Comparison of ENCODE assay signal across 23 mouse cellular contexts in the genomic region with DNA sequence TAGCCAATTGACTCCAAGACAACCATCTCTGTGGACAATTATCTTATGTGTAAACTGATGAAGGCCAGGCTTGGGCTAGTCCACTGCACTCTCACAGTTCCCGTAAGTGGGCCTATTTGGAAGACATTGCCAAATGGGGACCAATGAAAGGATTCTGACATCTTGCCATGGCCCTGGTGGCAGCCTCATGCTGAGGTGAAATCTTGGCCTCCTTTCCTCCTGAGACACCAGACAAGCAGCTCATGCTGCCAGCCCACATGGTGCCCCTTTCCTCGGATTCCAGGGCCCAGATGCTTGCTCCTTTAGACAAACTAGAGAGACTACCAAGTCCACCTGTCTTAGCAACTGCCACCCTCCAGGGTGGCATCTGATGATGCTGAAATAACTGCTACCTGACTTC. TPM values are rescaled to one million over a fixed set of nuclear protein-coding genes. Genes with fewer than 3 reads are reported as not detected.
DNase-seq lines count a peak whose midpoint lies in the region; ATAC-seq lines count a peak whose summit lies in the region.
"Had no signal": no experiment of that assay in that cellular context is flagged by ENCODE, and none has a peak within 500 bp of the region (broad histone marks: within the 10 kb centered on the region; RNA-seq: fewer than 3 reads in every experiment).

No protein-coding gene starts in this region.

- H3K27me3 ChIP-seq in hindbrain, embryonic 16.5 days (replicated peaks; ENCODE audit: control insufficient read depth, insufficient read depth, low read length) = no peaks in the 10 kb centered on the region
- H3K27me3 ChIP-seq in hindbrain, embryonic 12.5 days = no peaks in the 10 kb centered on the region
- no peaks in the 10 kb centered on the region for H3K27me3 ChIP-seq in limb, embryonic 10.5 days (ENCODE audit: low read depth, poor library complexity, severe bottlenecking)
- H3K27me3 ChIP-seq: embryonic facial prominence, embryonic 13.5 days; embryonic facial prominence, embryonic 15.5 days; forebrain, embryonic 12.5 days had no signal

- H3K4me3 ChIP-seq in hindbrain, embryonic 16.5 days (ENCODE audit: low read length) = no peak overlapping the region
- no peak overlapping the region for H3K4me3 ChIP-seq in hindbrain, embryonic 12.5 days
- H3K4me3 ChIP-seq in limb, embryonic 10.5 days = no peak overlapping the region
- H3K4me3 ChIP-seq: embryonic facial prominence, embryonic 13.5 days; embryonic facial prominence, embryonic 15.5 days; erythroblast, embryonic 14.5 days; forebrain, embryonic 10.5 days; forebrain, embryonic 12.5 days had no signal

- WGBS in hindbrain, embryonic 16.5 days = 60% methylated on average over 2 of the region's 2 CpGs
- 77% methylated on average over 2 of the region's 2 CpGs for WGBS in hindbrain, embryonic 12.5 days
- WGBS in limb, embryonic 10.5 days = 71% methylated on average over 2 of the region's 2 CpGs

- H3K9me3 ChIP-seq in hindbrain, embryonic 16.5 days (ENCODE audit: control insufficient read depth, low read length) = no peaks in the 10 kb centered on the region
- no peaks in the 10 kb centered on the region for H3K9me3 ChIP-seq in hindbrain, embryonic 12.5 days (replicated peaks)
- H3K9me3 ChIP-seq in limb, embryonic 10.5 days (replicated peaks) = no peaks in the 10 kb centered on the region
- H3K9me3 ChIP-seq: embryonic facial prominence, embryonic 13.5 days; embryonic facial prominence, embryonic 15.5 days; forebrain, embryonic 10.5 days; forebrain, embryonic 12.5 days had no signal

- DNase-seq in cerebellum, postnatal 14 days = peak; percentile 20 to 33
- no peak for DNase-seq in cerebellum, adult 18-20 months
- peak; percentile 40 for DNase-seq in adipocyte (ENCODE audit: low spot score)
- DNase-seq in limb, embryonic 10.5 days (ENCODE audit: low spot score) = no peak
- DNase-seq in adrenal gland, postnatal 10 days = no peak
- DNase-seq: adrenal gland, adult 8-10 months; adrenal gland, postnatal 25 days; cerebellum, adult 11-12 months; cerebellum, adult 8-10 months; cerebellum, adult 9-11 months; cerebellum, postnatal 36 days; embryo, embryonic 11 days had no signal

- no peak for ATAC-seq in hindbrain, embryonic 16.5 days
- no peak for ATAC-seq in hindbrain, embryonic 12.5 days (ENCODE audit: low FRiP score)
- ATAC-seq: forebrain, embryonic 14.5 days; forebrain, embryonic 16.5 days had no signal

- no peak overlapping the region for H3K27ac ChIP-seq in hindbrain, embryonic 16.5 days (ENCODE audit: low read depth, low read length)
- no peak overlapping the region for H3K27ac ChIP-seq in hindbrain, embryonic 12.5 days
- peak overlapping the region; percentile 8; the same call in 1 of the 2 replicates for H3K27ac ChIP-seq in limb, embryonic 10.5 days
- H3K27ac ChIP-seq: embryonic facial prominence, embryonic 13.5 days; embryonic facial prominence, embryonic 15.5 days; forebrain, embryonic 10.5 days; forebrain, embryonic 12.5 days had no signal

- no peaks in the 10 kb centered on the region for H3K36me3 ChIP-seq in hindbrain, embryonic 16.5 days (ENCODE audit: control insufficient read depth, insufficient read depth, low read length)
- no peaks in the 10 kb centered on the region for H3K36me3 ChIP-seq in hindbrain, embryonic 12.5 days
- H3K36me3 ChIP-seq in limb, embryonic 10.5 days = no peaks in the 10 kb centered on the region
- H3K36me3 ChIP-seq: embryonic facial prominence, embryonic 13.5 days; embryonic facial prominence, embryonic 15.5 days; forebrain, embryonic 10.5 days; forebrain, embryonic 12.5 days had no signal

- H3K4me1 ChIP-seq in hindbrain, embryonic 16.5 days (ENCODE audit: control insufficient read depth, insufficient read depth, low read depth, low read length) = no peaks in the 10 kb centered on the region
- H3K4me1 ChIP-seq in hindbrain, embryonic 12.5 days = peaks cover 5% of the 10 kb centered on the region; the same call in 1 of the 2 replicates
- peaks cover 18% of the 10 kb centered on the region for H3K4me1 ChIP-seq in limb, embryonic 10.5 days
- H3K4me1 ChIP-seq: embryonic facial prominence, embryonic 13.5 days; embryonic facial prominence, embryonic 15.5 days; forebrain, embryonic 12.5 days had no signal

- no peak overlapping the region for H3K4me2 ChIP-seq in hindbrain, embryonic 16.5 days (ENCODE audit: low read length)
- H3K4me2 ChIP-seq in hindbrain, embryonic 12.5 days (replicated peaks) = no peak overlapping the region
- H3K4me2 ChIP-seq: embryonic facial prominence, embryonic 13.5 days; embryonic facial prominence, embryonic 15.5 days; forebrain, embryonic 12.5 days had no signal

- peak overlapping the region; percentile 27; the same call in 1 of the 2 replicates for H3K9ac ChIP-seq in hindbrain, embryonic 16.5 days (ENCODE audit: low read depth, low read length)
- H3K9ac ChIP-seq in hindbrain, embryonic 12.5 days = no peak overlapping the region
- H3K9ac ChIP-seq: embryonic facial prominence, embryonic 13.5 days; embryonic facial prominence, embryonic 15.5 days; forebrain, embryonic 12.5 days had no signal

RNA-seq across cellular contexts. Expression of a gene that starts 9.6 kb away (rescaled TPM):
- polyA plus RNA-seq in hindbrain, embryonic 16.5 days (2015; fragmentation: Nextera tagmentation; extraction: Ambion mirVana) = 854 and 884 TPM in 2 replicates
- 1,424 and 1,629 TPM in 2 replicates for polyA plus RNA-seq in hindbrain, embryonic 12.5 days (2016; fragmentation: Nextera tagmentation; extraction: Ambion mirVana)
- polyA plus RNA-seq in limb, embryonic 10.5 days (2016; fragmentation: Nextera tagmentation; extraction: Ambion mirVana) = 1,689 and 1,952 TPM in 2 replicates
- total RNA-seq in adrenal gland, postnatal 10 days (2021) = 1,000 to 10,000 TPM; 1,305 to 1,319 TPM

RNA-seq across cellular contexts. Expression of a gene that starts 20.1 kb away (rescaled TPM):
- 2.2 and 3.1 TPM in 2 replicates for polyA plus RNA-seq in hindbrain, embryonic 16.5 days (2015; fragmentation: Nextera tagmentation; extraction: Ambion mirVana)
- polyA plus RNA-seq in hindbrain, embryonic 12.5 days (2016; fragmentation: Nextera tagmentation; extraction: Ambion mirVana) = 2.3 TPM in 2 replicates
- 0.49 and 0.66 TPM in 2 replicates for polyA plus RNA-seq in limb, embryonic 10.5 days (2016; fragmentation: Nextera tagmentation; extraction: Ambion mirVana)
- under 1 TPM; 0.57 to 1.00 TPM for total RNA-seq in adrenal gland, postnatal 10 days (2021)
- total RNA-seq: MEL had no signal
- polyA plus RNA-seq: C2C12; erythroblast, embryonic 14.5 days had no signal

RNA-seq across cellular contexts. Expression of a gene that starts 35.0 kb away (rescaled TPM):
- polyA plus RNA-seq in hindbrain, embryonic 16.5 days (2015; fragmentation: Nextera tagmentation; extraction: Ambion mirVana) = 11.1 and 11.4 TPM in 2 replicates
- polyA plus RNA-seq in hindbrain, embryonic 12.5 days (2016; fragmentation: Nextera tagmentation; extraction: Ambion mirVana) = 19.8 and 22.4 TPM in 2 replicates
- polyA plus RNA-seq in limb, embryonic 10.5 days (2016; fragmentation: Nextera tagmentation; extraction: Ambion mirVana) = 35.3 and 37.8 TPM in 2 replicates
- 1 to 10 TPM; 3.6 to 5.2 TPM for total RNA-seq in adrenal gland, postnatal 10 days (2021)

RNA-seq across cellular contexts. Expression of a gene that starts 35.1 kb away (rescaled TPM):
- 31.4 and 33.0 TPM in 2 replicates for polyA plus RNA-seq in hindbrain, embryonic 16.5 days (2015; fragmentation: Nextera tagmentation; extraction: Ambion mirVana)
- polyA plus RNA-seq in hindbrain, embryonic 12.5 days (2016; fragmentation: Nextera tagmentation; extraction: Ambion mirVana) = 28.4 and 31.5 TPM in 2 replicates
- polyA plus RNA-seq in limb, embryonic 10.5 days (2016; fragmentation: Nextera tagmentation; extraction: Ambion mirVana) = 28.0 and 34.2 TPM in 2 replicates
- total RNA-seq in adrenal gland, postnatal 10 days (2021) = 10 to 100 TPM; 13.4 to 16.0 TPM

RNA-seq across cellular contexts. Expression of a gene that starts 43.8 kb away (rescaled TPM):
- polyA plus RNA-seq in hindbrain, embryonic 16.5 days (2015; fragmentation: Nextera tagmentation; extraction: Ambion mirVana) = 10.0 and 13.9 TPM in 2 replicates
- polyA plus RNA-seq in hindbrain, embryonic 12.5 days (2016; fragmentation: Nextera tagmentation; extraction: Ambion mirVana) = 35.6 and 37.3 TPM in 2 replicates
- polyA plus RNA-seq in limb, embryonic 10.5 days (2016; fragmentation: Nextera tagmentation; extraction: Ambion mirVana) = 73.1 and 88.1 TPM in 2 replicates
- 10 to 100 TPM; 10.4 to 16.1 TPM for total RNA-seq in adrenal gland, postnatal 10 days (2021)

Comparison
In these comparisons a context has a peak if more than half of its experiments do, and no peak if none do; other contexts are left out.
1. DNase-seq: peak in cerebellum, postnatal 14 days (2 of 2) and adipocyte (single experiment); none in cerebellum, adult 18-20 months (0 of 2), limb, embryonic 10.5 days (single experiment) and adrenal gland, postnatal 10 days (single experiment).